Mouse (Mus musculus): ENCODE measurements around the gene Wdr49.

GRCm38 (mm10) chr3:75301072-75301471 is 180.9 kb downstream of the Wdr49 start:
- no peak for TF ChIP-seq CTCF (IDR thresholded peaks at IDR 0.05; ENCODE audit: low read depth)
- TF ChIP-seq EP300 (IDR thresholded peaks at IDR 0.05; ENCODE audit: low read depth) = no peak
